Mouse (Mus musculus) kidney, adult 2 months (tissue): ENCODE results near the gene 0610010K14Rik. TPM values are rescaled to one million over a fixed set of nuclear protein-coding genes. Genes with fewer than 3 reads are reported as not detected.
A peak's percentile ranks its signal among the peaks of the same experiment; 100 is the strongest.

Experiments
- DNase-seq: peaks from one replicate; pipeline ENCODE4 v3.0.0; 2021
- H3K27ac ChIP-seq: fragments of 200-500 bp; 2 replicates; pipeline ENCODE4 v1.5.1; 2012; ENCODE audit warnings: low read depth, low read length, control low read depth, inconsistent platforms; ENCODE audit not compliant: insufficient read depth
- H3K27me3 ChIP-seq: fragments of 200-500 bp; replicated peaks from 2 replicates; pipeline ENCODE4 v1.6.1; 2012; ENCODE audit warnings: mild to moderate bottlenecking, moderate library complexity, low read length, inconsistent platforms; ENCODE audit not compliant: control insufficient read depth, insufficient read depth
- H3K36me3 ChIP-seq: fragments of 200-500 bp; 2 replicates; pipeline ENCODE4 v1.6.1; 2012; ENCODE audit warnings: mild to moderate bottlenecking, moderate library complexity, low read length, inconsistent platforms; ENCODE audit not compliant: control insufficient read depth, insufficient read depth
- H3K4me1 ChIP-seq: fragments of 200-500 bp; 2 replicates; pipeline ENCODE4 v1.6.1; 2011; ENCODE audit warnings: low read length; ENCODE audit not compliant: control insufficient read depth, insufficient read depth
- H3K4me3 ChIP-seq: fragments of 200-500 bp; 2 replicates; pipeline ENCODE4 v1.5.1; 2011; ENCODE audit warnings: mild to moderate bottlenecking, low read depth, low read length, control low read depth; ENCODE audit not compliant: insufficient read depth
- CTCF ChIP-seq: fragments of 200-500 bp; conservative IDR thresholded peaks from 2 replicates; pipeline ENCODE4 v1.5.1; 2011; ENCODE audit warnings: low read depth, mild to moderate bottlenecking, control low read depth, low read length, moderate library complexity, mixed read lengths; ENCODE audit not compliant: insufficient read depth, insufficient read length
- POLR2A ChIP-seq: fragments of 200-500 bp; IDR thresholded peaks from one replicate; pipeline ENCODE4 v1.6.1; 2011; ENCODE audit warnings: low read depth, low read length, control low read depth
- WGBS: fragments of 180-500 bp; shearing (Covaris S2); methylation state at CpG from one replicate; pipeline ENCODE4 v1.1.7; 2018; 5-methylcytosine and 5-hydroxymethylcytosine counted together
- polyA plus RNA-seq: library from polyadenylated mRNA; depleted of rRNA; stranded (reverse); fragments of >200 nt; gene quantifications from 2 replicates; pipeline ENCODE4 v1.2.3, GENCODE M21; 2012

The 0610010K14Rik gene
- polyA plus RNA-seq, 1 experiment, result 78.9 TPM

DNA sequence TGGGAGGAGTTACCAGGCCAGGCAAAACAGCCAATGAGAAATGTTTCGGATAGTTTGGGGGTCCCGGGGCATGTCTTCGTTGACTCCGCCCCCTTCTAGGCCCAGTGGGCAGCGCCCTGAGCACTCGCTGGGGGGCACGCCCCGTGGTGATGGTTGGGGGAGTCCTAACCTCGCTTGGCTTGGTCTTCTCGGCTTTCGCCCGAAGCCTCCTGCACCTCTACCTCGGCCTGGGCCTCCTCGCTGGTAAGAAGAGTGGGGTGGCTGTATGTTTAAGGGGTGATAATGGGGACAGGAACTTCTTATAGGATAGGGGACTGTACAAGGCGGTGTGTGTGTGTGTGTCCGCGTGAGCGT is 22.9 kb downstream of the 0610010K14Rik start:
- Histone ChIP-seq H3K4me3 (no peak overlapping the region), H3K4me1 (peaks cover 36% of the 10 kb centered on the region), H3K27ac (peak overlapping the region; percentile 42), H3K36me3 (no peaks in the 10 kb centered on the region; the same call in 1 of the 2 replicates), H3K27me3 (no peaks in the 10 kb centered on the region)
- no peak for DNase-seq
- TF ChIP-seq POLR2A (no peak), CTCF (no peak)
- 33% methylated on average over 18 of the region's 18 CpGs for WGBS

DNA sequence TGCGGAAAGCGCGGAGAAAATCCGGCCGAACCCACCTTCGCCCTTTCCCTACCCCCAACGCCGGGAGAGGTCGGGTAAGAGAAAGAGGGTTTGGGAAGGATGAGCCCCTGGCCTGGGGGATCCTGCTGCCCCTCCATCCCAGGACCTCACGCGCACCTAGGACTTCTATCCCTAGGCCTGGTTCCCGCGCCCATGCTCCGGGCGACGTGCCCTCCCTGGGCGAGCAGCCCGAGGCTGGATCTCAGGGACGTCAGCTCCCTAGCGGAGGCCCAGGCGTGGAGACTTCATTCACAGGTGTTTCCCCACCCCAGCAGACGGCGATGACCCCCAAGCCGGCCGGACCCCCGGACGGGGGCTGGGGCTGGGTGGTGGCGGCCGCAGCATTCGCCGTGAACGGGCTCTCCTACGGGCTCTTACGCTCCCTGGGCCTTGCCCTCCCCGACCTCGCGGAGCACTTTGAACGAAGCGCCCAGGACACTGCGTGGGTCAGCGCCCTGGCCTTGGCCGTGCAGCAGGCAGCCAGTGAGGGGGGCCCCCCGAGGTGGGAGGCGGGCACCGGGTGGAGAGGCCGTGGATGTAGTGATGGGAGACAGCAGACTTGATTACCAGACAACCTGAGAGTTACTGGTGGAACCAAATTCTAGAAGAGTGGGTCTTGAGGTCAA is 23.4 kb downstream of the 0610010K14Rik start:
- Histone ChIP-seq H3K36me3 (no peaks in the 10 kb centered on the region; the same call in 1 of the 2 replicates), H3K27ac (peak overlapping the region; percentile 42), H3K27me3 (no peaks in the 10 kb centered on the region), H3K4me3 (peak overlapping the region; percentile 32), H3K4me1 (peaks cover 36% of the 10 kb centered on the region)
- peak; percentile 89 for DNase-seq
- 7% methylated on average over 46 of the region's 46 CpGs for WGBS
- no peak for TF ChIP-seq CTCF
- TF ChIP-seq POLR2A, result no peak

DNA sequence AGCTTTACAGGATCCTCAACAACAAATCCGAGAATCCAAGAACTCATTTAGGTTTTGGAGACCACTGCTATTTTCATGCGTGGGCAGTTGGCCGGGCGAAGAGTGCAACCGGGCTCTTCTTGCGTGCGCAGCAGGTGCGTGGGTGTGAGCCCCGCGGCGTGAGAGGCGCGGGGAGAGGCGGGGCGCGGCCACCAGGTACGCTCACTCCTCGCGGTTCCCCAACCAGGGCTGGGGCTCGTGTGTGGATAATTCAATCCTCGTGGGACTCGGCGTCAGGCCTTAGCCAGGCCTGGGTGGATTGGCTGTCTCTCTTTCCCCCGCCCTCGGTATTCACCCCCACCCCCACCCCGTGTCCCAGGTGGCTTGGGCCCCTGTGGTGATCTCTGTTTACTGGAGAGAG is 24.0 kb downstream of the 0610010K14Rik start:
- H3K36me3 ChIP-seq, result no peaks in the 10 kb centered on the region; the same call in 1 of the 2 replicates
- DNase-seq, result no peak
- no peaks in the 10 kb centered on the region for H3K27me3 ChIP-seq
- TF ChIP-seq POLR2A (no peak), CTCF (no peak)
- H3K27ac ChIP-seq, result peak overlapping the region; percentile 1; the same call in 1 of the 2 replicates
- WGBS, result 11% methylated on average over 26 of the region's 26 CpGs
- H3K4me3 ChIP-seq, result peak overlapping the region; percentile 32
- peaks cover 35% of the 10 kb centered on the region for H3K4me1 ChIP-seq

DNA sequence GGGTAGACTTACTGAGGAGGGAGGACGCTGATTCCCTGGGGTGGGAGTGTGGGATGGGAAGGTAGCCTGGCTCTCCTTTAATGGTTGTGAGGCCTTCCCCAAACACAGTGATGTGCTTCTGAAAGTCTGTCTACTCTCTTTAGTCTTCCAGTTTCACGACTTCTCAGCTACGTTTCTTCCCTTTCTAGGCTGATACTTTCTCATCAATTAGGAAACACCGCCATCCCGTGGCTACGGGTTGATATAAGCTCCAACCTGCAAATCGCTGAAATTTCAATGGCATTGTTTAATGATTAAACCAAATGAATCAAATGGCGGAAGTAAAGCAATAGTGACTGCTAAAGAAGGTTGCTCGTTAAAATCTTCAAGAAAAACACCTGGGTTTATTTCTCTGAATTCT is 24.8 kb downstream of the 0610010K14Rik start:
- H3K4me1 ChIP-seq, result peaks cover 28% of the 10 kb centered on the region
- WGBS, result 7% methylated on average over 9 of the region's 9 CpGs
- no peaks in the 10 kb centered on the region for H3K27me3 ChIP-seq
- no peak overlapping the region for H3K4me3 ChIP-seq
- no peaks in the 10 kb centered on the region; the same call in 1 of the 2 replicates for H3K36me3 ChIP-seq
- DNase-seq, result peak; percentile 92
- TF ChIP-seq CTCF (peak; percentile 49), POLR2A (no peak)
- peak overlapping the region; percentile 65 for H3K27ac ChIP-seq

DNA sequence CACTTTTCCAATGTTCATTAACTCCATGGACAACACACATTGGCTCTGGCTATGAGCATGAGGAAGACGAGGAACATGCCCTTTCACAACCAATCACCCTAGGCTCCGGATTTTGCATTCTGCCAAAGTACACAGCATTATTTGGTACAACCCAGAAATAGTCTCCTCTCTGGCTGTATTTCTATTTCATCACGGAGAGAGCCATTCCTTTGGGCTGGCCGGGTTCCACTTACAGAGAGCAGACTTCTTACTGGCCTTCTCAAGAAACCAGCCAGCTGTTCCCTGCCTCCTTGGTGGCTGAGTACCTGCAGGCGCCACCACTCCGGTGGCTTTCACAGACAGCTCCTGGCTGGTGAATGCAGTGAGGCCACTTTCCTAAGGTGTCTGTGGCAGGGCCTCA is 25.3 kb downstream of the 0610010K14Rik start, which contains the start of gene Slc16a11:
Slc16a11 (plus strand) TSS at position 330 of the 400 bp plus-strand sequence.
- 44% methylated on average over 6 of the region's 6 CpGs for WGBS
- Histone ChIP-seq H3K27ac (peak within 1 kb of the TSS; percentile 65), H3K27me3 (no peaks in the 10 kb centered on the region), H3K4me1 (peaks cover 24% of the 10 kb centered on the region), H3K4me3 (no peak within 1 kb of the TSS), H3K36me3 (no peaks in the 10 kb centered on the region; the same call in 1 of the 2 replicates)
- DNase-seq, result no peak
- TF ChIP-seq POLR2A (no peak), CTCF (no peak)

DNA sequence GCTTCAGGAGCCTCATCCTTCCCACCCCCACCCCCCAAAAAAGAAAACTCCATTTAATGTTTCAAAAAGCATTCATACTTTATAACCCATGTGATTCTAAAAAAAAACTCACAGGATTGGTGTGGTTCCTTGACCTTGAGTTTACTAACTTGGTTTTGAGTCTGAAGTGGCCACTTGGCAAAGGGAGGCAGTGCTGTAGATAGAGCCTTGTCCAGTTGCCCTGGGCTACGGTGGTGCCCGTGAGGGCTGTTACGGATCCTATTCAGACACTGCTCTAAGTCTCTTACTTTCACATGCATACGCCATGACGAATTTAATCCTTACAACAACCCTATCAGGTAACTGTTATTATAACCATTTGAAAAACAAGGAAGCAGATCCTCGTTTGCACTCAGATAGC is 25.7 kb downstream of the 0610010K14Rik start:
- WGBS, result 63% methylated on average over 6 of the region's 6 CpGs
- no peak overlapping the region for H3K4me3 ChIP-seq

DNA sequence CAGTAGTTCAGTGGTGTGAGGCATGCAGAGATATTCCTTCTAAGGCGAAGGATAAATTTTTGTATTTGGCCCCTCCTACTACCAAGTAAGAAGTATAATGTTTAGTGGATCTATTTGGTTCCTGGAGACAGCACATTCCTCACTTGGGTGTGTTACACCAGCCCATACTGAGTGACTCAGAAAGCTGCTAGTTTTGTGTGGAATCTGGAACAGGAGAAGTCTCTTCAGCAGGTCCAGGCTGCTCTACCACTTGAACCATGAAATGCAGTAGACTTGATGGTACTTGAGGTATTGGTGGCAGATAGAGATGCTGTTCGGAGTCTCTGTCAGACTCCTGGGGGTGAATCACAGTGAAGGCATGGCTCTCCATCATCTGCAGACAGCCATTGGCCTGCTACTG is 27.0 kb downstream of the 0610010K14Rik start:
- TF ChIP-seq CTCF, result no peak
- no peak for TF ChIP-seq POLR2A
- Histone ChIP-seq H3K36me3 (no peaks in the 10 kb centered on the region), H3K27me3 (no peaks in the 10 kb centered on the region)

More for the DNA sequence above, 25.7 kb downstream of the 0610010K14Rik start:
- TF ChIP-seq CTCF, result no peak
- no peak for TF ChIP-seq POLR2A
- no peak for DNase-seq
- Histone ChIP-seq H3K36me3 (no peaks in the 10 kb centered on the region), H3K4me1 (peaks cover 19% of the 10 kb centered on the region), H3K27ac (no peak overlapping the region), H3K27me3 (no peaks in the 10 kb centered on the region)

More for the DNA sequence above, 27.0 kb downstream of the 0610010K14Rik start:
- no peak overlapping the region for H3K4me3 ChIP-seq
- WGBS, result 92% methylated on average over 2 of the region's 2 CpGs
- DNase-seq, result no peak
- H3K4me1 ChIP-seq, result peaks cover 13% of the 10 kb centered on the region
- H3K27ac ChIP-seq, result no peak overlapping the region
